Mouse (Mus musculus): ENCODE measurements around the gene Ermard. TPM values are rescaled to one million over a fixed set of nuclear protein-coding genes. Genes with fewer than 3 reads are reported as not detected.

The Ermard gene
- total RNA-seq, 1 experiment, result 114 TPM

DNA sequence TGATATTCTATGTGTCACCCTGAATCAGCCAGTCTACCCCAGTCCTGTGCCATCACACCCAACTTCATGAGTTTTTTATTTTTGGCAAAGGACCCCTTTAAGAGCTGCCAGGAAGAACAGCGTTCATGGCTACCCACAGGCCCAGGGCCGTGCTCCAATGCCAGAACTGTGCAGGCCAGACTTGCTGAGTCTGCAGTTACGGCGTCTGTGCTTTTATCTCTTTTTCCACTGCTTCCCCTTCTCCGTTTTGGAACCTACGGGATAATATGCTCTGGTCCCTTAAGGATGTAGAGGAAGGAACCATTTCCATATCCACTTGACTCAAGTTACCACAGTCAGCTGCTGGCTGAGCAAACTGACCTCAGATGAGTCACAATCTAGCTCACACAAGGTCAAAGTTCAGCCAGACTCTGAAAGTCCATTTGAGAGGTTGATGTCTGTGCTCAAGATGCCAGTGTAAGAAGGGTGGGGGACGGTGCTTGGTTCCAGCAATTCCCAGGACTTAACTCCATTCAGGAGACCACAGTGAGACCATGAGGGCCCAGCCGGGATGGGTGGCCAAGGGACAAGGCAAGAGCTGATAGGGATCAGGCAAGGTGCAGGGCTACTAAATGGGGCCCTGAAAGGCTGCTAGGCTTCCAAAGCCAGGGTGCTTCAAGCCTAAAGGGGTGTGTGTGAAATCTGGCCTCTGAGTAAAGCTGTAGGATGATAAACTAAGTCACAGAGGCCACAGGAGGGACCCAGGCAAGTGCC is 27.2 kb downstream of the Ermard start:
- in situ Hi-C loops (cut with MboI; ENCODE audit: low sequenced_read_pairs in 2 of 2, unreplicated experiment in 2 of 2), result loop anchor here in 1 of 2 experiments (25.0 kb wide), 1 partner anchor 394 kb away; no protein-coding TSS in a partner anchor
- DNase-seq (ENCODE audit: low read depth, low spot score), result no peak
- Histone ChIP-seq H3K36me3 (ENCODE audit: control insufficient read depth, insufficient read depth, low read length, poor library complexity, severe bottlenecking) (no peaks in the 10 kb centered on the region), H3K9me3 (ENCODE audit: control insufficient read depth, insufficient read depth, low read depth, low read length) (no peaks in the 10 kb centered on the region), H3K4me1 (ENCODE audit: control insufficient read depth in 2 of 2, insufficient read depth in 2 of 2, low read length in 2 of 2, poor library complexity in 1 of 2) (peaks cover 0 to 5% of the 10 kb centered on the region in 2 experiments; a peak in 1 of 4 replicates), H3K27ac (ENCODE audit: insufficient read depth, low read depth, low read length, poor library complexity, severe bottlenecking) (no peak overlapping the region), H3K4me3 (ENCODE audit: insufficient read depth in 1 of 2, low read depth in 1 of 2, low read length in 2 of 2, poor library complexity in 1 of 2, severe bottlenecking in 1 of 2) (no peak overlapping the region), H3K9ac (ENCODE audit: insufficient read depth, low read depth, low read length, poor library complexity, severe bottlenecking) (no peak overlapping the region)
- TF ChIP-seq HCFC1 (IDR thresholded peaks at IDR 0.05; ENCODE audit: borderline replicate concordance, insufficient read depth, low read length) (no peak), MAFK (IDR thresholded peaks at IDR 0.05; ENCODE audit: insufficient read depth, low read depth, low read length) (peak; percentile 73), ZNF384 (IDR thresholded peaks at IDR 0.05; ENCODE audit: low read depth, low read length) (no peak), CHD2 (IDR thresholded peaks at IDR 0.05; ENCODE audit: low read depth, low read length) (no peak)

DNA sequence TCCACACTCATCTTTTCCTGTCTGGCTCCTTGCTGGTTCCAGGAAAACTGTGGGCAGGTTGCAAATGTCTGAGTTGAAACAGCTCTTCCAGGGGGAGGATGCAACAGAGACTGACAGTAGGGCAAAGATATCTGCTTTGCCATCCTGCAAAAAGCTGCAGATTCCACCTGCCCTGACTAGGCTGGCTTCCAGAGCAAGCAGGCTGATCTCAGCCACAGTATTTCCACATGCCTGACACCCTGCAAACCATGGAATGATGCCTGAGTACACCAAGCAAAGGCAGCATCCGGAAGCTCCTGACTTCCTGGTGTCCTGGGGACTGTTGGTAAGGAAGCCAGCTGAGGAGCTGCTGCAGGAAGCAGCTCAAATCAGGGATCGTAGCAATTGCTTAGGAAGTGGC is 28.1 kb downstream of the Ermard start:
- Histone ChIP-seq H3K4me1 (ENCODE audit: control insufficient read depth in 2 of 2, insufficient read depth in 2 of 2, low read length in 2 of 2, poor library complexity in 1 of 2) (peaks cover 0 to 5% of the 10 kb centered on the region in 2 experiments; a peak in 1 of 4 replicates), H3K9ac (ENCODE audit: insufficient read depth, low read depth, low read length, poor library complexity, severe bottlenecking) (no peak overlapping the region), H3K36me3 (ENCODE audit: control insufficient read depth, insufficient read depth, low read length, poor library complexity, severe bottlenecking) (no peaks in the 10 kb centered on the region), H3K27ac (ENCODE audit: insufficient read depth, low read depth, low read length, poor library complexity, severe bottlenecking) (no peak overlapping the region), H3K4me3 (ENCODE audit: insufficient read depth in 1 of 2, low read depth in 1 of 2, low read length in 2 of 2, poor library complexity in 1 of 2, severe bottlenecking in 1 of 2) (no peak overlapping the region), H3K9me3 (ENCODE audit: control insufficient read depth, insufficient read depth, low read depth, low read length) (no peaks in the 10 kb centered on the region)
- TF ChIP-seq MAFK (IDR thresholded peaks at IDR 0.05; ENCODE audit: insufficient read depth, low read depth, low read length) (no peak), ZNF384 (IDR thresholded peaks at IDR 0.05; ENCODE audit: low read depth, low read length) (no peak), CHD2 (IDR thresholded peaks at IDR 0.05; ENCODE audit: low read depth, low read length) (no peak), HCFC1 (IDR thresholded peaks at IDR 0.05; ENCODE audit: borderline replicate concordance, insufficient read depth, low read length) (no peak), ZC3H11A (IDR thresholded peaks at IDR 0.05; ENCODE audit: borderline replicate concordance, low read depth, low read length) (no peak)
- in situ Hi-C loops (cut with MboI; ENCODE audit: low sequenced_read_pairs in 2 of 2, unreplicated experiment in 2 of 2), result loop anchor here in 1 of 2 experiments (25.0 kb wide), 1 partner anchor 393 kb away; no protein-coding TSS in a partner anchor
- DNase-seq (ENCODE audit: low read depth, low spot score), result no peak

DNA sequence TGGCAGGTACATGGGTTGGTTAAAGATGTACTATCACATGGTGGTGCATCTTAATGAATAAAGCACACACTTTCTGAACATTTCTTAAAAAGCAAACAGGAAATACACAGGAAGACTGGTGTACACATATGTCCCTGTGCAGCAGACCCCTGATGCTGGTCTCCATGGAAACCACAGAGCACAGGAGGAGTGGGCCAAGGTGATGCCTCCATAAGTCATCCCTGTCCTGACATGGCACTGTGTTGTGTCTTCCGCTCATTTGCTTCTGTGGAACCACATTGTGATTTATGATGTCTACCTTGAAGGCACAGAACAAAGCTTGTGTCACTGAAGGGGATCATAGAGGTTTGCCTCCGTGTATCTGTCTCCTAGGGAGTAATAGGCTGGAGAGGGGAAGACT is 31.2 kb downstream of the Ermard start:
- no peak overlapping the region for H3K27ac ChIP-seq (ENCODE audit: insufficient read depth, low read depth, low read length, poor library complexity, severe bottlenecking)
- no peak for DNase-seq (ENCODE audit: low read depth, low spot score)
- H3K9me3 ChIP-seq (ENCODE audit: control insufficient read depth, insufficient read depth, low read depth, low read length), result no peaks in the 10 kb centered on the region
- no peaks in the 10 kb centered on the region for H3K36me3 ChIP-seq (ENCODE audit: control insufficient read depth, insufficient read depth, low read length, poor library complexity, severe bottlenecking)
- peaks cover 0 to 8% of the 10 kb centered on the region in 2 experiments; a peak in 1 of 4 replicates for H3K4me1 ChIP-seq (ENCODE audit: control insufficient read depth in 2 of 2, insufficient read depth in 2 of 2, low read length in 2 of 2, poor library complexity in 1 of 2)
- no peak overlapping the region for H3K4me3 ChIP-seq (ENCODE audit: insufficient read depth in 1 of 2, low read depth in 1 of 2, low read length in 2 of 2, poor library complexity in 1 of 2, severe bottlenecking in 1 of 2)
- TF ChIP-seq ZNF384 (IDR thresholded peaks at IDR 0.05; ENCODE audit: low read depth, low read length) (no peak), HCFC1 (IDR thresholded peaks at IDR 0.05; ENCODE audit: borderline replicate concordance, insufficient read depth, low read length) (no peak), MAFK (IDR thresholded peaks at IDR 0.05; ENCODE audit: insufficient read depth, low read depth, low read length) (no peak), ZC3H11A (IDR thresholded peaks at IDR 0.05; ENCODE audit: borderline replicate concordance, low read depth, low read length) (no peak), CHD2 (IDR thresholded peaks at IDR 0.05; ENCODE audit: low read depth, low read length) (no peak)
- H3K9ac ChIP-seq (ENCODE audit: insufficient read depth, low read depth, low read length, poor library complexity, severe bottlenecking), result no peak overlapping the region
- in situ Hi-C loops (cut with MboI; ENCODE audit: low sequenced_read_pairs in 2 of 2, unreplicated experiment in 2 of 2), result loop anchor here in 1 of 2 experiments (25.0 kb wide), 1 partner anchor 390 kb away; no protein-coding TSS in a partner anchor

DNA sequence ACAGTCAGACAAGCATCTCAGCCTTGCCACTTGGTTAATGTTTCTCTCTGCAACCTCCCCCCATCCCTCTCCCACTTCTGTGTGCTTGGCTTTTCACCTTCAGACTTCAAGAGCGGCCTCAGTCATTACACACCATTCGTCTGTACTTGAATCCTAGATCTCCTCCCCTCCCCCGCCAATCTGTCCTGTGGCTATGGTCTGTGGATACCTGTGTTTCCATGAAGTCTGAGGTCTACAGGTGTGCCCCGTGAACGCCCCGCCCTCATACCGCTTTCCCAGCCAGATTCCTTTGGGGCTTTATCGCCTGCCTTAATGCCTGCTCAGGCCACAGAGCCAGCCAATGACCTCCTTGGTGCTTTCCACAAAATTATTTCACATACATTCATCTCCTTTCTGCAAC is 34.0 kb downstream of the Ermard start:
- no peak for DNase-seq (ENCODE audit: low read depth, low spot score)
- no peaks in the 10 kb centered on the region for H3K9me3 ChIP-seq (ENCODE audit: control insufficient read depth, insufficient read depth, low read depth, low read length)
- no peak for TF ChIP-seq MAFK (IDR thresholded peaks at IDR 0.05; ENCODE audit: insufficient read depth, low read depth, low read length)
- TF ChIP-seq HCFC1 (IDR thresholded peaks at IDR 0.05; ENCODE audit: borderline replicate concordance, insufficient read depth, low read length), result no peak
- no peak for TF ChIP-seq ZNF384 (IDR thresholded peaks at IDR 0.05; ENCODE audit: low read depth, low read length)
- TF ChIP-seq ZC3H11A (IDR thresholded peaks at IDR 0.05; ENCODE audit: borderline replicate concordance, low read depth, low read length), result no peak
- no peak for TF ChIP-seq CHD2 (IDR thresholded peaks at IDR 0.05; ENCODE audit: low read depth, low read length)
- H3K36me3 ChIP-seq (ENCODE audit: control insufficient read depth, insufficient read depth, low read length, poor library complexity, severe bottlenecking), result no peaks in the 10 kb centered on the region
- peaks cover 0 to 7% of the 10 kb centered on the region in 2 experiments; a peak in 1 of 4 replicates for H3K4me1 ChIP-seq (ENCODE audit: control insufficient read depth in 2 of 2, insufficient read depth in 2 of 2, low read length in 2 of 2, poor library complexity in 1 of 2)
- no peak overlapping the region for H3K9ac ChIP-seq (ENCODE audit: insufficient read depth, low read depth, low read length, poor library complexity, severe bottlenecking)
- in situ Hi-C loops (cut with MboI; ENCODE audit: low sequenced_read_pairs in 2 of 2, unreplicated experiment in 2 of 2), result no loop called here
- no peak overlapping the region for H3K27ac ChIP-seq (ENCODE audit: insufficient read depth, low read depth, low read length, poor library complexity, severe bottlenecking)
- no peak overlapping the region for H3K4me3 ChIP-seq (ENCODE audit: insufficient read depth in 1 of 2, low read depth in 1 of 2, low read length in 2 of 2, poor library complexity in 1 of 2, severe bottlenecking in 1 of 2)
